Mouse (Mus musculus) urinary bladder, postnatal 4 days (tissue): ENCODE results near the gene Uxt.

Experiments used
- DNase-seq, 2 experiments: peaks; one replicate each; pipeline ENCODE4 v3.0.0; 2021 to 2022; ENCODE audit warnings: low spot score in 2 of 2

Uxt gene

GRCm38 (mm10) chrX:20961477-20962378 is at the start of gene Uxt:
TSS of gene Uxt (minus strand) at chrX:20962017.
- peak; percentile 83 to 90 for DNase-seq

- no peak for DNase-seq
These were observed 19.1 kb upstream of the Uxt start for GRCm38 (mm10) chrX:20980901-20981300.

DNA sequence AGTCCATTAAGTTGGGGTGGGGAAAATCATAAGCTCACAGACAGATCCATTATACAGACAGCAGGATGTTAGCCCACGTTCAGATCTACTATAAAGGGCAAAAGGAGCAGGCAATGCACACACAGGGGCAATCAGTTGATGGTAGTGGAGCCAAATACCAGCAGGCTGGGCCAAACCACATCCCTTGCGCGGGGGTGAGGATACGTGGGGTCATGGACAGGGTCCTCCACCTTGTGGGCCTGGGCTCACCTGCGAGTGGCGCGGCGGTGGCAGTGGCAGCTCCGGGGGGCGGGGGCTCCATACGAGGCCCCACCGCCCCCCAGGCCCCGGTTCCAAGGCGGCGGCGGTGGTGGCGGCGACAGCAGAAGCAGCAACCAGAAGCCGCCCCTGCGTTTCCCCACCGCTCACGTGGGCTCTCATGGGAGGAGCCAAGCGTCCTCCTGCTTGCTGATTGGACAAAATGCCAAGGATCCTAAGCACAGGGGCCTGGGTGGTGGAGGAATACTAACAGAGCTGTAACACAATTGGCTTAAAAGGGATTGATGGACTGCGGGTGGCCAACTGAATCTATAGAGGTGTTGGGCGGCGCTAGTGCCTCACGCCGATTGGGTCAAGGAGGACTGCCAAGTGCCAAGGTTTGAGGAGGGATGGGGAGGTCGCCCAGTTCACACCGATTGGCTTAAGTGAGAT is 11.5 kb downstream of the Uxt start, which contains the start of gene Elk1:
Gene Elk1, minus strand, starts transcription at position 418 of the 690 bp plus-strand sequence.
- DNase-seq: peak; percentile 73 to 80

DNA sequence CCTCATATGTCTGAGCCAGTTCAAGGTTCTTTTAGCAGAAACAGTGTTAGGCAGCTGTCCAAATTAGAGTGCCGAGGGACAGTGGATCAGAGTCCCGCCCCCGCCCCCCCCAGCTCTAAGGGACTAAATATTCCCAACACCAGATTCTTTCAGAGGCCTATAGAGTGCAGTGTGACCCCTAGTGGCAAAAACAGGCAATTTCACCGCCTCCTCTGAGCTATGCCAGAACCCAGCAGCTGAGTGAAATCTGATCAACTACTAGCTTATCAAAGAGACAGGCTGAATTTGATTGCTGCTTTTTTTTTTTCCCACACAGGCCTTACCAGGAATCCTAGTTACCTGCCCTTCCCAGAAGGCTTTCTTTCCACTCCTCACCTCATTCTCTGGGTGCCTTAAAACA is 15.8 kb downstream of the Uxt start:
- peak in 1 of 2 experiments; percentile 18 for DNase-seq

- no peak for DNase-seq
These were observed 29.9 kb downstream of the Uxt start for GRCm38 (mm10) chrX:20931963-20932362.

DNA sequence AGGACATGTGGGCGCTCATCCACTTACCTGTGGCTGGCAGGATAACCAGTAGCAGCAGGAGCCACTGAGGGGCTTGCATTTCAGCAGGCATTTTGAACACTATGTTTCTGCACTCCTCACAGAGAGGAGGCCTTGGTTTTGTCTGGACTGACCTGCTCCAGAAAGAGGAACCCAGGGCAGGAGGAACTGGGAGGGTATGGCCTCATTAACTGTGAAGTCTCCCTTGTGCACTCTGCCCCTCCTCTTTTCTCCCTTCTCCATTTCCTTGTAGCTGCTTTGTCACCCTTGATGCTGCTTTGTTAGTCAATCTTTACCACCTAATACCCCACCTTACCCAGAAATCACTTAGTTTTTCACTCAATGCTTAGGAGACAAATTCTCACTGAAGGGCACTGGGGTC is 30.5 kb downstream of the Uxt start, which contains the start of gene Cfp:
Gene Cfp, minus strand, starts transcription at position 192 of the 400 bp plus-strand sequence.
- DNase-seq: no peak

GRCm38 (mm10) chrX:20929859-20930258 is 32.0 kb downstream of the Uxt start:
- DNase-seq: no peak

DNA sequence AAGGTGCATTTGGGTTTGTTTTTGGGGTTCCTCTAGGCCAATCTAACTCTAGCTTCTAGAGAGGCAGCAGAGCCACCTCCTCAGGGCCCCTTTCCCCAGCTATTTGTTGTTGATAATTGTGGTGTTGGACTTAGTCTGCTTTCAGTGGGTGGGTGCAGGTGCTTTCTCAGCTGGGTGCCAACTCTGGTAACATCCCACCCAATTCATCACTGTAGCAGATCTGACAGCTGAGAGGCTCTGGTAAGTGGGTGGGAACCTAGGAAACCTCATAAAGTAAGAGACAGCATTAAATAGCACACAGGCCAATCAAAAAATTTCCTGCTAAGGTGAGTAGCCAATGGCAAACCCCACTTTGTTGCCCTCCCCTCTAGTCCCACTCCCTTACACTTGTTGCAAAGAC is 36.8 kb downstream of the Uxt start:
- DNase-seq: no peak

- no peak for DNase-seq
These were observed 38.3 kb downstream of the Uxt start for GRCm38 (mm10) chrX:20923506-20923905.

- no peak for DNase-seq
These were observed 40.5 kb downstream of the Uxt start for GRCm38 (mm10) chrX:20921366-20921765.

DNA sequence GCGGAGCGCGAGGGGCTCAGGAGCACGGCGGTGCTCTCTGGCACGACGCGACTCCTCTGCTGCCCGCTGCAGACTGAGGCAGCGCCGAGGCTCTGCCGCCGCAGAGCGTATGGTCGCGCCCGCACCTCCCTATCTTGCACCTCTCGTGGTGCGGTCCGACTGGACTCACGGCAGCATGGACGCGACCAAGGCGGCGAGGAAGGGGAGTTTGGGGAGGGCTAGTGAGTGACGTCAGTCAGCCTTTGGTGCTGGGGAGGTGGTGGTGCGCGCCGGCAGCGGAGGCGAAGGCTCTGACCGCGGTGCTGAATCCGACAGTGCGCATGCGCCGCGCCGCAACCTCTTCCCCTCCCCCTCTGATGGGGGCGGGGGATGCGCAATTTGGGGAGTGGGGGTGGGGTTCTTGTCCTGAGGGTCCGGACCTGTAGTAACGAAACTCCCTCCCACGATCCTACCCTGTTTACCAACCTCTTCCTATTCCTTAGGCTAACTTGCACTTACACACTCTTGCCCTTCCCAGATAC is 40.9 kb downstream of the Uxt start, which contains the start of gene Syn1:
Gene Syn1, minus strand, starts transcription at position 161 of the 521 bp plus-strand sequence.
- peak; percentile 71 to 78 for DNase-seq

GRCm38 (mm10) chrX:20920249-20920843 is 41.5 kb downstream of the Uxt start:
- DNase-seq: no peak

DNA sequence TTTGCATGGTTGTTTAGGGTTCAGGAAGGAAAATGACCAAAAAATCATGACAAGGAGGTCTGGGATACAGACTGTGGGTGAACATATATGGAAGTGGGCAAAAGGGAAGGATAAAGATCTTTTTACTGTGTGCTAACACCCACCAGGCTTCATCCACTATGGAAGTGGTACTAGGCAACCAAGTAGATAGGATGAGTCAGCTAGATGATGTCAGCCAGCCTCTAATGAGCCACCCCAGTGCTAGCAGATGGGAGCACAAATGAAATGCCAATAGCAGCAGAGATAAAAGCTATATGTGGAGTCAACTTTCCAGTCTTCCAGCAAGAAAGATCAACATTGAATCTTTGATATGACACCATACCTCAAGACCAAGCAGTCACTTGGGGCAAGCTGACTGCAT is 46.7 kb downstream of the Uxt start:
- DNase-seq: no peak

DNA sequence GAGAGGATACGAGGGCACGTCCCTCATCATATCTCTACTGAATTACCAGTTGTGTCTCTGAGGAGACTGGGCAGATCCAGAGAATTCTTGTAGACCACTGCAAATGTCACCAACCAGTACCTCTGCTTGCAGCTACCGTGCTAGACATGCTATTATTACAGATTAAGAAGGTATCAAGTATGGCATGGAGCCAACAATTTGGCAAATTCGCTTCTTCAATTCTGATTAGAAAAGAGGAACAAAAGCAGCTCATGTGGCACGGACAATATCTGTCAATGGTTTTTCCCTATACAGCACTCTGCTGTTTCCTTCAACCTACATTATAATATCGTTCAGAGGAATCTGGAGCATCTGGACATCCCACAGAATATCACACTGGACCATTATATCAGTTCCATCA is 48.1 kb downstream of the Uxt start:
- DNase-seq: no peak

DNA sequence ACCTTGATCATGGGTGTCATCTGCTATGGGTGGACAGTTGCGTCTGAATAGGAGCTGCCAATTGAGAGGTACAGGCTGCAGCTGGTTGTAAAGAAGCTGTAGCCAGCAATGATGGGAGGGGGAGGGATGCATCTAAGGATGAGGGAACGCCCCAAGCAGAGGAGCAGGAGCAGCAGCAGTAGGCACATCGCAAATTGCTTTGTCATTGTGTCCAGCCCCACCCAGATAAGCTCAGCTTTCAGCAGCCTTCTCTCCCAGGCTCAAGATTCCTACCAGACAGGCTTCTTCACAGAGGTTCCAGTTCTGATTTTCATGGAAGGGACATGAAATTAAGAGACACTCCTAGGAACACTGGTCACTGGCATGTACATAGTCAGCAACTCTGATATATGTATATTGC is 51.7 kb downstream of the Uxt start:
- DNase-seq: no peak
